Mouse (Mus musculus) R1 (cell line): Measurements from ENCODE around the gene Fndc10.
"Not testable (repeated sequence)": the region's sequence is repeated elsewhere in the genome, so short reads cannot be mapped to it uniquely, and the experiment has no call there.

Source experiments
- DNase-seq: peaks from one replicate; pipeline ENCODE4 v3.0.0-alpha.2; 2018; ENCODE audit warnings: low read depth, low spot score

Gene Fndc10

GRCm38 (mm10) chr4:155683670-155684277, 10.4 kb upstream of the Fndc10 start:
- DNase-seq = not testable (repeated sequence)

GRCm38 (mm10) chr4:155687764-155688163, 6.4 kb upstream of the Fndc10 start:
- peak; percentile 64 for DNase-seq

DNA sequence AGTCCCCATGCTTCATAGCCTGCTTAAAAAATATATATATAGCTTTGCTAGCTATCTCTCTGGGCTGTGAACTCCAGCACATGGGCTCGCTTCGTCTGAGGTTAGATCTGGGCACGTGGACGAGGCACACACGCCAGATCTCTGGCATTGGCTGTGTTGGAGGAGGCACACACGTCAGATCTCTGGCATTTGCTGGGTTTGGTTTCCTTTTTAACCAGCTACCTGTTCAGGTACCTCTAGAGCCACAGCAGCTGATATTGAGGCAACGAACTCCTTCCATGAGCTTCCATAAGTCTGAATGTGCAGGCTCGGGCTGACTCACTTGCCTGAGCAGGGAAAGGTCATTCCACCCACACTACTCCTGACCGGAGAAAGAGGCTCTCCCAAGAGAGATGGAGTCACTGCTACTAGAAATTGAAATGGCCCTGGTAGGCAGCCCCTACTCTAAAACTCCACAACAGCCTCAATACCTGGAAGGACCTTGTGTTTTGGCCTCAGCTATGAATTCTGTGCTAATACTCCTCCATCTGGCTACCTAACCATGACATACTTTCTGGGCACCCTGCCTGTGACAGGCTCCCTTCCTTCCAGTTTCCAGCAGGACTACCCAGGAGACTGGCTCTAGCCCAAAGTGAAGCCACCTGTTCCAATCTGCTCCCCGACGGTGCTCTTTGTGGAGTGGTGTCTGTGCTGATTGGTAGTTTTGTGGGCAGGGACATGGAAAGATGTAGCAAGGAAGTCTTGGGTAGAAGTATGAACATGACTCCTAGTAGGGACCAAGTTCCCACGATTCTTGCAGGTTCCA, 3.4 kb upstream of the Fndc10 start:
- DNase-seq = no peak

DNA sequence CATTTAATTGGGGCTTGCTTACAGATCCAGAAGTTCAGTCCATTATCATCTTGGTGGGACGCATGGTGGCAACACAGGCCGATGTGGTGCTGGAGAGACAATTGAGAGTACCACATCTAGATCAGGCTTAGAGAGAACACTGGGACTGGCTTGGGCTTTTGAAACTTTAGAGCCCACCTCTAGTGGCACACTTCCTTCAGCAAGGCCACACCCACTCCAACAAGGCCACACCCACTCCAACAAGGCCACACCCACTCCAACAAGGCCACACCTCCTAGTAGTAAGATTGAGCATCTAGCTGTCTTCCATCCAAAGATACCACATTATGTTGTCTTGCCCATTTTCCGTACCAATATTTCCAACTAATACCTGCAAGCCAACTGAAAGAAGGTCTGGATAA, 1.7 kb upstream of the Fndc10 start:
- DNase-seq = peak; percentile 62

GRCm38 (mm10) chr4:155694482-155695401, 600 bp downstream of the Fndc10 start:
- DNase-seq = peak; percentile 79

- DNase-seq = no peak
Measured at GRCm38 (mm10) chr4:155695531-155696062, 1.5 kb downstream of the Fndc10 start.

- peak; percentile 88 for DNase-seq
Measured at GRCm38 (mm10) chr4:155696261-155697255, 2.4 kb downstream of the Fndc10 start.

- DNase-seq = peak; percentile 57
Measured at GRCm38 (mm10) chr4:155700425-155700824, 6.3 kb downstream of the Fndc10 start.

GRCm38 (mm10) chr4:155703425-155703929, 9.3 kb downstream of the Fndc10 start:
- no peak for DNase-seq

DNA sequence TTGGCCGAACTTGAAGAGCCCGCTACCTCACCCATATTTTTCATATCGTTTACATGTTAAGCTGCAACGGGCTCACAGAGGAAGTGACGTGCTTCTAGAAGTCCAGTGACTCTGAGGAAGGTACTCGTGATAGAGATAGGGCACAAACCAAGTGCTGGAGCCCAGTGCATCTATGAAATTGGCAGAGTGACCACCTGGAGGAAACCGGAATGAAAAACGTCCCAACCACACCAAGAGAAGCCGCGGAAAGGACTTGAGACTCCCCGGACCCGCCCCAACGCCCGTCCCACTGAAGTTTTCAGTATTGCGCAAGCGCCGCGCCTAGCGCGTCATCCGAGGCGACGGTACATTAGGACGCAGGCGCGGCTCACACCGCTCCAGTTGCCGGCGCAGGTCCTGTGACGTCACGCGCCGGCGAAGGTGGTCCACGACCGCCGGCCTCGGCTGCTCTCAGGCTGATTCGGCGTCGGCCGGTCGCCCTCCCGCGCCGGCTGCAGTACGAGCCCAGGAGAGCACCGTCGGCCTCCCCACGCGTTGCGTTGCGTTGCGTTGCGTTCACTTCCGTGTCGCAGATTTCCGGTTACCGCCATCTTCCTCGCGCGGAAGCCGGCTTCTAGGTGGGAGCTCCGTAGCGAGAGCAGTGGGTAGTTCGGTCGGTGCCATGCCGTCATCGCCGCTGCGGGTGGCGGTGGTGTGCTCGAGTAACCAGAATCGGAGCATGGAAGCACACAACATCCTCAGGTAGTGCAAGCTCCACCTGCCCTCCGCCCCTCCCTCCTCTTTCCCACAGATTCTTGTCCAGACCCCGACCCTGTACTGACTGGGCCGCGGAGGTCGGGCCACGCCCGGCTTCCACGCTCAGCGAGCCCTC, 10.8 kb downstream of the Fndc10 start, which contains the start of gene Ssu72:
Gene Ssu72, plus strand, starts transcription at position 80 of the 871 bp plus-strand sequence.
- DNase-seq = peak; percentile 97

DNA sequence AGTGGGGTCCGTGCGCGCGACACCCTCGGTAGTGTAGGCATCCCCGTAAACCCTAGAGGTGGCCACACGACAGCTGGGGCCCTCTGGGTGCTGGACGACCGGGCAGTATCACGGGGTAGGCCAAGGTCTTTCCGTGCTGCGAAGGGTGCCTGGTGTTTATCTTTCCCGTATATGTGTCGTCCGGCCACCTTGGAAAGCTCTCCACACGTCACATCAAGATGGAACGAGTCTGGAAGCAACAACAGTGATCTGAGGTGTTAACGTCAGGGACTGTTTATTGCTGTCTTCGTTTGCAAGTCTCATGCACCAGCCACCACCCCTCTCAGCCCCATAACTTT, 11.4 kb downstream of the Fndc10 start:
- DNase-seq = peak; percentile 65

GRCm38 (mm10) chr4:155708582-155708981, 14.4 kb downstream of the Fndc10 start:
- no peak for DNase-seq

- DNase-seq = no peak
Measured at GRCm38 (mm10) chr4:155708988-155709387, 14.8 kb downstream of the Fndc10 start.

GRCm38 (mm10) chr4:155710521-155711252, 16.5 kb downstream of the Fndc10 start:
- peak; percentile 36 for DNase-seq

GRCm38 (mm10) chr4:155721668-155722083, 27.5 kb downstream of the Fndc10 start:
- DNase-seq = peak; percentile 63

- DNase-seq = no peak
Measured at GRCm38 (mm10) chr4:155727993-155728392, 33.9 kb downstream of the Fndc10 start.

- DNase-seq = no peak
Measured at GRCm38 (mm10) chr4:155733267-155733666, 39.1 kb downstream of the Fndc10 start.

GRCm38 (mm10) chr4:155734350-155734941, 40.3 kb downstream of the Fndc10 start, which contains the start of gene Tmem240:
Gene Tmem240, plus strand, starts transcription at chr4:155734800.
- DNase-seq = peak; percentile 95
